Mouse (Mus musculus): Measurements from ENCODE around the gene Ggt1.

Ggt1 gene

GRCm38 (mm10) chr10:75573181-75573580, 11.8 kb downstream of the Ggt1 start:
- no peak for DNase-seq (ENCODE audit: low spot score in 2 of 2)

- DNase-seq (ENCODE audit: low spot score in 2 of 2): no peak
These were observed 12.6 kb downstream of the Ggt1 start for GRCm38 (mm10) chr10:75573965-75574364.

- DNase-seq (ENCODE audit: low spot score in 2 of 2): no peak
These were observed 17.7 kb downstream of the Ggt1 start for GRCm38 (mm10) chr10:75579129-75579528.

- peak; percentile 64 to 81 for DNase-seq (ENCODE audit: low spot score in 2 of 2)
These were observed 24.6 kb downstream of the Ggt1 start for GRCm38 (mm10) chr10:75585876-75586552.

- DNase-seq (ENCODE audit: low spot score in 2 of 2): no peak
These were observed 25.1 kb downstream of the Ggt1 start for GRCm38 (mm10) chr10:75586553-75586879.

- no peak for DNase-seq (ENCODE audit: low spot score in 2 of 2)
These were observed 26.4 kb downstream of the Ggt1 start for GRCm38 (mm10) chr10:75587781-75588180.

GRCm38 (mm10) chr10:75588336-75588735, 26.9 kb downstream of the Ggt1 start:
- no peak for DNase-seq (ENCODE audit: low spot score in 2 of 2)

- no peak for DNase-seq (ENCODE audit: low spot score in 2 of 2)
These were observed 27.7 kb downstream of the Ggt1 start, which contains the start of gene Ggt5 for GRCm38 (mm10) chr10:75589129-75589528. TSS of gene Ggt5 (plus strand) at chr10:75589340.

GRCm38 (mm10) chr10:75589651-75590050, 28.2 kb downstream of the Ggt1 start:
- DNase-seq (ENCODE audit: low spot score in 2 of 2): no peak

GRCm38 (mm10) chr10:75591211-75591894, 29.9 kb downstream of the Ggt1 start:
- peak in 1 of 2 experiments; percentile 12 for DNase-seq (ENCODE audit: low spot score in 2 of 2)

GRCm38 (mm10) chr10:75592585-75592984, 31.2 kb downstream of the Ggt1 start:
- DNase-seq (ENCODE audit: low spot score in 2 of 2): no peak

- no peak for DNase-seq (ENCODE audit: low spot score in 2 of 2)
These were observed 34.6 kb downstream of the Ggt1 start for GRCm38 (mm10) chr10:75595981-75596380.

GRCm38 (mm10) chr10:75600189-75600730, 38.9 kb downstream of the Ggt1 start:
- DNase-seq (ENCODE audit: low spot score in 2 of 2): no peak

- no peak for DNase-seq (ENCODE audit: low spot score in 2 of 2)
These were observed 43.9 kb downstream of the Ggt1 start for GRCm38 (mm10) chr10:75605162-75605846.

GRCm38 (mm10) chr10:75607253-75607652, 45.8 kb downstream of the Ggt1 start:
- DNase-seq (ENCODE audit: low spot score in 2 of 2): no peak

GRCm38 (mm10) chr10:75608975-75609374, 47.6 kb downstream of the Ggt1 start:
- no peak for DNase-seq (ENCODE audit: low spot score in 2 of 2)

- no peak for DNase-seq (ENCODE audit: low spot score in 2 of 2)
These were observed 49.1 kb downstream of the Ggt1 start for GRCm38 (mm10) chr10:75610486-75610885.

GRCm38 (mm10) chr10:75616044-75616443, 54.6 kb downstream of the Ggt1 start:
- no peak for DNase-seq (ENCODE audit: low spot score in 2 of 2)

GRCm38 (mm10) chr10:75620818-75621217, 59.4 kb downstream of the Ggt1 start:
- no peak for DNase-seq (ENCODE audit: low spot score in 2 of 2)

GRCm38 (mm10) chr10:75625920-75626319, 64.5 kb downstream of the Ggt1 start:
- DNase-seq (ENCODE audit: low spot score in 2 of 2): no peak

- DNase-seq (ENCODE audit: low spot score in 2 of 2): no peak
These were observed 65.6 kb downstream of the Ggt1 start for GRCm38 (mm10) chr10:75626991-75627390.

GRCm38 (mm10) chr10:75627490-75627889, 66.1 kb downstream of the Ggt1 start:
- DNase-seq (ENCODE audit: low spot score in 2 of 2): no peak

GRCm38 (mm10) chr10:75632633-75633032, 71.2 kb downstream of the Ggt1 start:
- DNase-seq (ENCODE audit: low spot score in 2 of 2): no peak
